Mouse (Mus musculus): ENCODE results near the gene Rnf225. TPM values are rescaled to one million over a fixed set of nuclear protein-coding genes. Genes with fewer than 3 reads are reported as not detected.
A peak's percentile ranks its signal among the peaks of the same experiment; 100 is the strongest.
"Not testable (repeated sequence)": the region's sequence is repeated elsewhere in the genome, so short reads cannot be mapped to it uniquely, and the experiment has no call there.

The Rnf225 gene
- total RNA-seq (2012; rRNA removed) (0.89 and 1.0 TPM in 2 replicates), polyA plus RNA-seq (2012; ENCODE audit: insufficient read depth in 1 of 2, insufficient read length in 2 of 2, low read depth in 1 of 2, low replicate concordance in 2 of 2, missing spikeins in 1 of 2) (1 to 10 TPM in 1 of 2 experiments, not detected in 1; 2.3 TPM)

DNA sequence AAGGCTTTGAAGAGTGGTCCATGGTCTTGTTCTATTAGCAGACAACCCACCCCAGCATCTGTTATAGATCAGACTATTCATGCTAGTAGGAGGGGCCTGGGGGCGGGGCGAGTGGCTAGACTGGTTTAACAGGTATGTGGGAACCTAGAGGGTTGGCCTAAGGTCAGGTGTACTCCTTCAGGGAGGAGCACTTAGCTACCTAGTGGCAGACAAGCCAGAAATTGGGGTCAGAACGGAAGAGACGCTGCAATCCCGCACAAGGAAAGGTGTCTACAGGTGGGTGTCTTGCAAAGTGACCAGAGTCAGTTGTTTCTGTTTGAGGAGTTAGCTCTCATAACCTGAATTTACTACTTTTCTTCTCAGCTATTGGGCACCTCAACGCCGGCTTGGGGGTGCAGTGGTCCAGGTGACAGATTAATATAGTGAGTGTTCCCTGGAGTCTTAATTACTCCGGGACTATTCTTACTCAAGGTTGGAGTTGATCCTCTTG, at the start of gene Rnf225:
Gene Rnf225 (plus strand): TSS at position 226 of the 490 bp plus-strand sequence.
- peak; percentile 21 to 86; a peak in 3 of 4 replicates for TF ChIP-seq POLR2A (IDR thresholded peaks at IDR 0.05; ENCODE audit: control insufficient read depth in 1 of 2, insufficient read depth in 1 of 2, low read depth in 1 of 2, low read length in 2 of 2, poor library complexity in 1 of 2)
- peak; percentile 29; the same call in 1 of the 2 replicates for TF ChIP-seq CHD2 (IDR thresholded peaks at IDR 0.05; ENCODE audit: low read length)
- TF ChIP-seq ZMIZ1 (IDR thresholded peaks at IDR 0.05; ENCODE audit: low read depth, low read length) = no peak; the same call in 1 of the 2 replicates
- TF ChIP-seq MYB (IDR thresholded peaks at IDR 0.05; ENCODE audit: low read depth, low read length) = peak; percentile 41
- peak; percentile 95 for TF ChIP-seq POLR2AphosphoS2 (IDR thresholded peaks at IDR 0.05; ENCODE audit: low read length)
- no peaks in the 10 kb centered on the region for H3K27me3 ChIP-seq (ENCODE audit: control insufficient read depth in 1 of 2, insufficient read depth in 2 of 2, low read length in 2 of 2)
- H3K4me3 ChIP-seq (ENCODE audit: control insufficient read depth in 1 of 2, insufficient read depth in 1 of 2, low read depth in 2 of 2, low read length in 2 of 2) = no peak within 1 kb of the TSS
- no peak within 1 kb of the TSS for H3K9ac ChIP-seq (ENCODE audit: control insufficient read depth, low read depth, low read length, poor library complexity, severe bottlenecking)
- DNase-seq (ENCODE audit: low read depth, low spot score) = peak; percentile 58
- H3K36me3 ChIP-seq (ENCODE audit: control insufficient read depth in 1 of 2, insufficient read depth in 2 of 2, low read length in 2 of 2) = peaks cover 14 to 18% of the 10 kb centered on the region in 2 experiments
- peaks cover 0 to 10% of the 10 kb centered on the region in 2 experiments; a peak in 1 of 4 replicates for H3K4me1 ChIP-seq (ENCODE audit: control insufficient read depth in 1 of 2, insufficient read depth in 2 of 2, low read length in 2 of 2)
- no peak within 1 kb of the TSS for H3K27ac ChIP-seq (ENCODE audit: control insufficient read depth, low read depth, low read length)
- peaks cover 22% of the 10 kb centered on the region for H3K79me2 ChIP-seq (ENCODE audit: control insufficient read depth, insufficient read depth, low read length, poor library complexity)
- no peaks in the 10 kb centered on the region for H3K9me3 ChIP-seq (replicated peaks; ENCODE audit: insufficient read depth, low read length)

DNA sequence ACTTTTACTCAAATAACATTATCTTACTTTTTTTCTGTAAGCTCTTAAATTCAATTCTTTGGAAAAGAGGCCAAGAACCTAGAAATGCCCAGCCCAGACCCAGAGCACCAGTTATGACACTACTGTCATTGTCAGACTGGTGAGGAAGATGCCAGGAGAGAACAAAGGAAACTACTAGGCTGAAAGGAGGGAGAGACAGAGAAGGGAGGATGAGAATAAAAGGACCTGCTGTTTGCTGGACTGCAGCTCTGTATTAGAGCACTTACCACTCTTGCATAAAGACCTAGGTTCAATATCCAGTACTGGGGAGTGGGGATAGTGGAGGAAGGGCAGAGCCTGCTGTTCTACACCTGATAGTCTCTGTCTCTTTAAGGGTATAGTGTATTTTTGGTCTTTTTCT, 47.2 kb upstream of the Rnf225 start:
- no peaks in the 10 kb centered on the region for H3K9me3 ChIP-seq (replicated peaks; ENCODE audit: insufficient read depth, low read length)
- no peak overlapping the region for H3K9ac ChIP-seq (ENCODE audit: control insufficient read depth, low read depth, low read length, poor library complexity, severe bottlenecking)
- TF ChIP-seq E2F4 (IDR thresholded peaks at IDR 0.05; ENCODE audit: borderline replicate concordance, low read depth, low read length) = no peak
- no peaks in the 10 kb centered on the region for H3K27me3 ChIP-seq (ENCODE audit: control insufficient read depth in 1 of 2, insufficient read depth in 2 of 2, low read length in 2 of 2)
- H3K4me1 ChIP-seq (ENCODE audit: control insufficient read depth in 1 of 2, insufficient read depth in 2 of 2, low read length in 2 of 2) = no peaks in the 10 kb centered on the region; a peak in 2 of 4 replicates
- no peak for DNase-seq (ENCODE audit: low read depth, low spot score)
- H3K4me3 ChIP-seq (ENCODE audit: control insufficient read depth in 1 of 2, insufficient read depth in 1 of 2, low read depth in 2 of 2, low read length in 2 of 2) = no peak overlapping the region
- H3K79me2 ChIP-seq (ENCODE audit: control insufficient read depth, insufficient read depth, low read length, poor library complexity) = no peaks in the 10 kb centered on the region; the same call in 1 of the 2 replicates
- H3K27ac ChIP-seq (ENCODE audit: control insufficient read depth, low read depth, low read length) = no peak overlapping the region
- no peaks in the 10 kb centered on the region for H3K36me3 ChIP-seq (ENCODE audit: control insufficient read depth in 1 of 2, insufficient read depth in 2 of 2, low read length in 2 of 2)

DNA sequence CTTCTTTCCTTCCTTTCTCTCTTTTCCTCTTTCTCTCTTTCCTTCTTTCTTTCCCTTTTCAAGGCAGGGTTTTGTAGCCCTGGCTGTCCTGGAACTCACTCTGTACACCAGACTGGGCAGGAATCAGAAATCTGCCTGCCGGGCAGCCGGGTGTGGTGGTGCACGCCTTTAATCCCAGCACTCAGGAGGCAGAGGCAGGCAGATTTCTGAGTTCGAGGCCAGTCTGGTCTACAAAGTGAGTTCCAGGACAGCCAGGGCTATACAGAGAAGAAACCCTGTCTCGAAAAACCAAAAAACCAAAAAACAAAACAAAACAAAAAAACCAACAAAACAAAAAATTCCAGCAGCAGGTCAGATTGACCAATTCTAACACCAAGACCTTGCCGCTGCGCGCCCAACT, 46.7 kb upstream of the Rnf225 start:
- not testable (repeated sequence) for DNase-seq (ENCODE audit: low read depth, low spot score); H3K4me1 ChIP-seq (ENCODE audit: control insufficient read depth in 1 of 2, insufficient read depth in 2 of 2, low read length in 2 of 2); H3K9me3 ChIP-seq (replicated peaks; ENCODE audit: insufficient read depth, low read length); H3K79me2 ChIP-seq (ENCODE audit: control insufficient read depth, insufficient read depth, low read length, poor library complexity); H3K36me3 ChIP-seq (ENCODE audit: control insufficient read depth in 1 of 2, insufficient read depth in 2 of 2, low read length in 2 of 2); H3K27ac ChIP-seq (ENCODE audit: control insufficient read depth, low read depth, low read length); H3K27me3 ChIP-seq (ENCODE audit: control insufficient read depth in 1 of 2, insufficient read depth in 2 of 2, low read length in 2 of 2)
- Histone ChIP-seq H3K4me3 (ENCODE audit: control insufficient read depth in 1 of 2, insufficient read depth in 1 of 2, low read depth in 2 of 2, low read length in 2 of 2) (peak overlapping the region; percentile 47 to 85; a peak in 3 of 4 replicates), H3K9ac (ENCODE audit: control insufficient read depth, low read depth, low read length, poor library complexity, severe bottlenecking) (peak overlapping the region; percentile 31; the same call in 1 of the 2 replicates)

DNA sequence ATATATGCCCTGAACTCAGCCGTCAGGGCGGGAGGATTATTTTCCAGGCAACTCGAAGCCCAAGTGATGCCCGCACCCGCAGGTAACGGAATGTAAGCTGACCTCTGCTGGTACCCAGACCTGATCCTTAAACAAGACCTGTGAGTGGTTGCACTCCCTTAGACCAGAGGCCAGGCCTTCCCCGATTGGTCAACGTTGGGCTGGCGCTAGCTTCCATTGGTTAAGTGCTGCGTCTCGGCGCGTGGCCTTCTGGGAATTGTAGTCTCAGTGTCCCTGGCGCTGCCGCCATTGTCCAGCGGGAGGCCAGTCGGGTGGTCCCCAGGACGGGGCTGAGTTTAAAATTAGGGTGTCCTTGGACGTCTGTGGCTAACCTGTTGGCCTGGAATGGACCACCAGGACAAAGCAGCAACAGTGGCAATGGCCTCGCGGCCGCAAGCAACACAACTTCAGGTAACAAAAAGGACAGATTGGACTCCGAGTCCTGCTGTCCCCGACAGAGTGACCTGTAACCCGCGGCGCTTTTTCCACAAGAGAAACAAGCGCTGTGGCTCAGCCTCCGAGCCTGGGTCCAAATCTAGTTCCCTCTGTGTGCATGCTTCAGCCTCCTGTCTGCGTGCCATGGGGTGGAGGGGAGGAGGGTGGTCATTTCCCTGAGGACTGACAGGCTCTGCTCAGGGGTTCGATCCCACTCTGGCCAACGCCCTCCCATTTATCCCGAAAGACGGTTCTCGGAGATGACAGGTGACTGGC, 46.1 kb upstream of the Rnf225 start, which contains the start of gene Zfp128:
Gene Zfp128 (plus strand): TSS at position 267 of the 750 bp plus-strand sequence.
- H3K36me3 ChIP-seq (ENCODE audit: control insufficient read depth in 1 of 2, insufficient read depth in 2 of 2, low read length in 2 of 2) = no peaks in the 10 kb centered on the region
- H3K27ac ChIP-seq (ENCODE audit: control insufficient read depth, low read depth, low read length) = no peak within 1 kb of the TSS
- H3K9ac ChIP-seq (ENCODE audit: control insufficient read depth, low read depth, low read length, poor library complexity, severe bottlenecking) = peak within 1 kb of the TSS; percentile 75
- H3K79me2 ChIP-seq (ENCODE audit: control insufficient read depth, insufficient read depth, low read length, poor library complexity) = no peaks in the 10 kb centered on the region; the same call in 1 of the 2 replicates
- no peaks in the 10 kb centered on the region for H3K27me3 ChIP-seq (ENCODE audit: control insufficient read depth in 1 of 2, insufficient read depth in 2 of 2, low read length in 2 of 2)
- H3K9me3 ChIP-seq (replicated peaks; ENCODE audit: insufficient read depth, low read length) = no peaks in the 10 kb centered on the region
- no peaks in the 10 kb centered on the region; a peak in 2 of 4 replicates for H3K4me1 ChIP-seq (ENCODE audit: control insufficient read depth in 1 of 2, insufficient read depth in 2 of 2, low read length in 2 of 2)
- peak; percentile 97 for DNase-seq (ENCODE audit: low read depth, low spot score)
- H3K4me3 ChIP-seq (ENCODE audit: control insufficient read depth in 1 of 2, insufficient read depth in 1 of 2, low read depth in 2 of 2, low read length in 2 of 2) = peak within 1 kb of the TSS; percentile 84 to 85
- TF ChIP-seq SMC3 (IDR thresholded peaks at IDR 0.05; ENCODE audit: low read depth, low read length) = no peak
- TF ChIP-seq CTCF (IDR thresholded peaks at IDR 0.05 in 2 of 3, conservative IDR thresholded peaks at IDR 0.05 in 1 of 3; ENCODE audit: control insufficient read depth in 1 of 3, insufficient read depth in 1 of 3, low read depth in 2 of 3, low read length in 3 of 3, poor library complexity in 1 of 3, severe bottlenecking in 1 of 3) = no peak
- peak; percentile 83 for TF ChIP-seq KAT2A (conservative IDR thresholded peaks at IDR 0.05; ENCODE audit: low read depth, low read length)
- TF ChIP-seq TAL1 (IDR thresholded peaks at IDR 0.05; ENCODE audit: low read length) = no peak
- no peak for TF ChIP-seq CHD2 (IDR thresholded peaks at IDR 0.05; ENCODE audit: low read length)
- no peak for TF ChIP-seq ZNF384 (IDR thresholded peaks at IDR 0.05; ENCODE audit: low read depth, low read length)
- TF ChIP-seq TBP (IDR thresholded peaks at IDR 0.05; ENCODE audit: low read depth, low read length) = peak; percentile 50; the same call in 1 of the 2 replicates
- peak; percentile 96 for TF ChIP-seq HCFC1 (IDR thresholded peaks at IDR 0.05; ENCODE audit: low read depth, low read length)
- TF ChIP-seq SIN3A (IDR thresholded peaks at IDR 0.05; ENCODE audit: low read length) = no peak
- no peak for TF ChIP-seq BHLHE40 (IDR thresholded peaks at IDR 0.05; ENCODE audit: borderline replicate concordance, low read depth, low read length)
- no peak for TF ChIP-seq RCOR1 (IDR thresholded peaks at IDR 0.05; ENCODE audit: low read depth, low read length)
- TF ChIP-seq ZMIZ1 (IDR thresholded peaks at IDR 0.05; ENCODE audit: low read depth, low read length) = no peak
- TF ChIP-seq POLR2AphosphoS2 (IDR thresholded peaks at IDR 0.05; ENCODE audit: low read length) = no peak
- TF ChIP-seq UBTF (IDR thresholded peaks at IDR 0.05; ENCODE audit: borderline replicate concordance, insufficient read depth, low read depth, low read length) = no peak
- peak in 1 of 2 experiments; percentile 54; a peak in 1 of 4 replicates for TF ChIP-seq POLR2A (IDR thresholded peaks at IDR 0.05; ENCODE audit: control insufficient read depth in 1 of 2, insufficient read depth in 1 of 2, low read depth in 1 of 2, low read length in 2 of 2, poor library complexity in 1 of 2)
